Mouse (Mus musculus) adrenal gland (tissue): Measurements from ENCODE around the gene Dync1li2.

Source experiments
- intact Hi-C: fragments of 180-260 bp; cut with DNase I; formaldehyde crosslinking; loops from one replicate; pipeline ENCODE4 v1.15.1; 2025
- long read RNA-seq, 2 experiments: library from polyadenylated mRNA; unstranded; transcript quantifications; one replicate each; pipeline ENCODE4 v2.0.0; 2020; ENCODE audit warnings: borderline replicate concordance in 1 of 2; ENCODE audit not compliant: insufficient replicate concordance in 1 of 2

The Dync1li2 gene
- long read RNA-seq, experiment 1, full-length matches to known transcripts: 16 of 51 reads
- long read RNA-seq, experiment 1, partial matches to known transcripts: 10 of 51 reads
- long read RNA-seq, experiment 1, other reads (novel, unspliced or antisense): 25 of 51 reads
- long read RNA-seq, experiment 2, full-length matches to known transcripts: 17 of 64 reads
- long read RNA-seq, experiment 2, partial matches to known transcripts: 27 of 64 reads
- long read RNA-seq, experiment 2, other reads (novel, unspliced or antisense): 20 of 64 reads

GRCm38 (mm10) chr8:104442299-104443124, at the start of gene Dync1li2:
Gene Dync1li2, minus strand, starts transcription at chr8:104443047.
- intact Hi-C loops: loop anchor here (2.0 kb wide), 1 partner anchor 98 kb away; no protein-coding TSS in a partner anchor

GRCm38 (mm10) chr8:104479091-104479490, 36.2 kb upstream of the Dync1li2 start:
- intact Hi-C loops: no loop called here

GRCm38 (mm10) chr8:104472465-104472864, 29.6 kb upstream of the Dync1li2 start:
- intact Hi-C loops: no loop called here

GRCm38 (mm10) chr8:104467463-104467862, 24.6 kb upstream of the Dync1li2 start:
- intact Hi-C loops: no loop called here

GRCm38 (mm10) chr8:104452177-104452576, 9.3 kb upstream of the Dync1li2 start:
- intact Hi-C loops: no loop called here

GRCm38 (mm10) chr8:104448796-104449195, 5.9 kb upstream of the Dync1li2 start:
- intact Hi-C loops: no loop called here

- intact Hi-C loops: no loop called here
These were observed 3.2 kb upstream of the Dync1li2 start for GRCm38 (mm10) chr8:104446016-104446415.

- intact Hi-C loops: no loop called here
These were observed 2.4 kb upstream of the Dync1li2 start for GRCm38 (mm10) chr8:104445248-104445647.

GRCm38 (mm10) chr8:104443125-104443679, 355 bp upstream of the Dync1li2 start:
- intact Hi-C loops: loop anchor here (2.0 kb wide), 1 partner anchor 98 kb away; no protein-coding TSS in a partner anchor

- intact Hi-C loops: loop anchor here (2.0 kb wide), 1 partner anchor 97 kb away; no protein-coding TSS in a partner anchor
These were observed 1.2 kb downstream of the Dync1li2 start for GRCm38 (mm10) chr8:104441613-104442012.

GRCm38 (mm10) chr8:104439461-104439860, 3.4 kb downstream of the Dync1li2 start:
- intact Hi-C loops: loop anchor here (10.0 kb wide), 1 partner anchor 185 kb away; the partner anchor contains the start of gene Cklf

GRCm38 (mm10) chr8:104437494-104438135, 5.2 kb downstream of the Dync1li2 start:
- intact Hi-C loops: loop anchor here (10.0 kb wide), 1 partner anchor 183 kb away; the partner anchor contains the start of gene Cklf

- intact Hi-C loops: loop anchor here (10.0 kb wide), 1 partner anchor 182 kb away; the partner anchor contains the start of gene Cklf
These were observed 6.3 kb downstream of the Dync1li2 start for GRCm38 (mm10) chr8:104436591-104436990.

GRCm38 (mm10) chr8:104436038-104436437, 6.8 kb downstream of the Dync1li2 start:
- intact Hi-C loops: loop anchor here (10.0 kb wide), 1 partner anchor 181 kb away; the partner anchor contains the start of gene Cklf

- intact Hi-C loops: loop anchor here (5.0 to 10.0 kb wide), 2 partner anchors 38 to 180 kb away; partner anchors contain the start of genes Cklf and Cmtm4
These were observed 8.0 kb downstream of the Dync1li2 start for GRCm38 (mm10) chr8:104434826-104435354.

- intact Hi-C loops: loop anchor here (5.0 to 10.0 kb wide), 2 partner anchors 37 to 179 kb away; partner anchors contain the start of genes Cklf and Cmtm4
These were observed 8.6 kb downstream of the Dync1li2 start for GRCm38 (mm10) chr8:104434275-104434674.

- intact Hi-C loops: loop anchor here (5.0 to 10.0 kb wide), 2 partner anchors 36 to 179 kb away; partner anchors contain the start of genes Cklf and Cmtm4
These were observed 9.5 kb downstream of the Dync1li2 start for GRCm38 (mm10) chr8:104433191-104433842.

- intact Hi-C loops: loop anchor here (5.0 to 10.0 kb wide), 2 partner anchors 35 to 178 kb away; partner anchors contain the start of genes Cklf and Cmtm4
These were observed 10.2 kb downstream of the Dync1li2 start for GRCm38 (mm10) chr8:104432656-104433055.

- intact Hi-C loops: loop anchor here (5.0 to 10.0 kb wide), 2 partner anchors 33 to 175 kb away; partner anchors contain the start of genes Cklf and Cmtm4
These were observed 12.6 kb downstream of the Dync1li2 start for GRCm38 (mm10) chr8:104430230-104430629.

GRCm38 (mm10) chr8:104427703-104428102, 15.1 kb downstream of the Dync1li2 start:
- intact Hi-C loops: no loop called here
